Mouse (Mus musculus) embryo, embryonic 10 days (tissue): Measurements from ENCODE around the gene Adk.
"Not testable (repeated sequence)": the region's sequence is repeated elsewhere in the genome, so short reads cannot be mapped to it uniquely, and the experiment has no call there.

Experiments
- DNase-seq: peaks from one replicate; pipeline ENCODE4 v3.0.0-alpha.2; 2015; ENCODE audit warnings: low spot score

Gene Adk

GRCm38 (mm10) chr14:21485961-21486520, 433.7 kb downstream of the Adk start:
- no peak for DNase-seq

GRCm38 (mm10) chr14:21487135-21487534, 434.8 kb downstream of the Adk start:
- DNase-seq, result not testable (repeated sequence)

GRCm38 (mm10) chr14:21488426-21489115, 436.2 kb downstream of the Adk start:
- DNase-seq, result not testable (repeated sequence)

GRCm38 (mm10) chr14:21489116-21489485, 436.7 kb downstream of the Adk start:
- no peak for DNase-seq

GRCm38 (mm10) chr14:21490141-21490540, 437.8 kb downstream of the Adk start:
- DNase-seq, result no peak
